Comparison of ENCODE assay signal across 24 mouse cellular contexts in genomic region chr2:146067364-146067763, GRCm38 (mm10).
A peak's percentile ranks its signal among the peaks of the same experiment; 100 is the strongest.
DNase-seq lines count a peak whose midpoint lies in the region; ATAC-seq and TF ChIP-seq lines count a peak whose summit lies in the region.
"Had no signal": no experiment of that assay in that cellular context is flagged by ENCODE, and none has a peak within 500 bp of the region (broad histone marks: within the 10 kb centered on the region; RNA-seq: fewer than 3 reads in every experiment).

No protein-coding gene starts in this region.

- H3K9ac ChIP-seq in intestine, embryonic 16.5 days (ENCODE audit: low read depth, low read length) = no peak overlapping the region
- H3K9ac ChIP-seq in intestine, postnatal 0 days (ENCODE audit: low read depth, low read length) = no peak overlapping the region
- H3K9ac ChIP-seq: embryonic facial prominence, embryonic 12.5 days; embryonic facial prominence, embryonic 15.5 days; forebrain, postnatal 0 days; hindbrain, embryonic 12.5 days; hindbrain, embryonic 15.5 days had no signal

- H3K36me3 ChIP-seq in intestine, embryonic 16.5 days (ENCODE audit: control insufficient read depth, insufficient read depth, low read length) = no peaks in the 10 kb centered on the region
- no peaks in the 10 kb centered on the region for H3K36me3 ChIP-seq in intestine, postnatal 0 days (ENCODE audit: control insufficient read depth, insufficient read depth)
- H3K36me3 ChIP-seq in E14TG2a.4 (ENCODE audit: insufficient read depth, low read length) = no peaks in the 10 kb centered on the region
- H3K36me3 ChIP-seq: embryonic facial prominence, embryonic 12.5 days; embryonic facial prominence, embryonic 15.5 days; G1E; hindbrain, embryonic 12.5 days; hindbrain, embryonic 15.5 days had no signal

- no peak overlapping the region for H3K4me3 ChIP-seq in intestine, embryonic 16.5 days (ENCODE audit: low read length)
- no peak overlapping the region for H3K4me3 ChIP-seq in intestine, postnatal 0 days (ENCODE audit: low read depth, low read length)
- H3K4me3 ChIP-seq in E14TG2a.4 (replicated peaks; ENCODE audit: low read length) = 0 out of 2 replicates have a peak overlapping the region, but pooled peaks have one; percentile 1
- H3K4me3 ChIP-seq: embryonic facial prominence, embryonic 12.5 days; embryonic facial prominence, embryonic 15.5 days; gastrocnemius, adult 2 months; heart, adult 2 months; hindbrain, embryonic 12.5 days; hindbrain, embryonic 15.5 days had no signal

- no peaks in the 10 kb centered on the region for H3K4me1 ChIP-seq in intestine, embryonic 16.5 days (ENCODE audit: control insufficient read depth, insufficient read depth, low read length)
- H3K4me1 ChIP-seq in intestine, postnatal 0 days (replicated peaks; ENCODE audit: control insufficient read depth, insufficient read depth, low read length) = no peaks in the 10 kb centered on the region
- H3K4me1 ChIP-seq in E14TG2a.4 (replicated peaks; ENCODE audit: low read depth, low read length) = peaks cover 66% of the 10 kb centered on the region

- WGBS in intestine, embryonic 16.5 days = 45% methylated on average over 4 of the region's 4 CpGs
- 35% methylated on average over 4 of the region's 4 CpGs for WGBS in intestine, postnatal 0 days

- no peak overlapping the region for H3K4me2 ChIP-seq in intestine, embryonic 16.5 days (ENCODE audit: low read depth, low read length)
- no peak overlapping the region for H3K4me2 ChIP-seq in intestine, postnatal 0 days (replicated peaks; ENCODE audit: low read depth)
- H3K4me2 ChIP-seq: embryonic facial prominence, embryonic 12.5 days; embryonic facial prominence, embryonic 15.5 days; heart, embryonic 11.5 days; hindbrain, embryonic 12.5 days; hindbrain, embryonic 15.5 days had no signal

- H3K27ac ChIP-seq in intestine, embryonic 16.5 days (ENCODE audit: low read length) = no peak overlapping the region
- no peak overlapping the region for H3K27ac ChIP-seq in intestine, postnatal 0 days (ENCODE audit: low read depth, low read length)
- H3K27ac ChIP-seq: embryonic facial prominence, embryonic 12.5 days; embryonic facial prominence, embryonic 15.5 days; gastrocnemius, adult 2 months; heart, adult 2 months; hindbrain, embryonic 12.5 days; hindbrain, embryonic 15.5 days had no signal

- peak; percentile 58; the same call in 1 of the 2 replicates for ATAC-seq in intestine, embryonic 16.5 days
- no peak; the same call in 1 of the 2 replicates for ATAC-seq in intestine, postnatal 0 days
- ATAC-seq: forebrain, embryonic 14.5 days had no signal

- DNase-seq in ZHBTc4 (ENCODE audit: low read depth, low spot score) (peak; percentile 53), MN1 (ENCODE audit: low spot score) (no peak)
- DNase-seq in urinary bladder, postnatal 10 days (ENCODE audit: low spot score) = no peak
- no peak for DNase-seq in testis, postnatal 14 days (ENCODE audit: low spot score)
- DNase-seq: adrenal gland, postnatal 10 days; adrenal gland, postnatal 36 days; B cell, adult 2 months; cerebellum, adult 18-20 months; cerebellum, adult 9-10 months; cerebellum, postnatal 14 days; forebrain, postnatal 0 days; gastrocnemius, adult 2 months; gastrocnemius, postnatal 14 days; heart, adult 2 months had no signal

- no peaks in the 10 kb centered on the region for H3K9me3 ChIP-seq in intestine, embryonic 16.5 days (ENCODE audit: control insufficient read depth, low read length)
- no peaks in the 10 kb centered on the region for H3K9me3 ChIP-seq in intestine, postnatal 0 days (ENCODE audit: control insufficient read depth)
- H3K9me3 ChIP-seq in E14TG2a.4 (ENCODE audit: low read length) = no peaks in the 10 kb centered on the region
- H3K9me3 ChIP-seq: embryonic facial prominence, embryonic 12.5 days; embryonic facial prominence, embryonic 15.5 days; hindbrain, embryonic 12.5 days; hindbrain, embryonic 15.5 days had no signal

- H3K27me3 ChIP-seq in intestine, embryonic 16.5 days (replicated peaks; ENCODE audit: control insufficient read depth, insufficient read depth, low read length) = no peaks in the 10 kb centered on the region
- no peaks in the 10 kb centered on the region for H3K27me3 ChIP-seq in intestine, postnatal 0 days (replicated peaks; ENCODE audit: control insufficient read depth, insufficient read depth, low read length)
- 0 out of 2 replicates have a peak, but pooled peaks cover 2% of the 10 kb centered on the region for H3K27me3 ChIP-seq in E14TG2a.4 (ENCODE audit: insufficient read depth, low read length)
- H3K27me3 ChIP-seq: embryonic facial prominence, embryonic 12.5 days; embryonic facial prominence, embryonic 15.5 days; hindbrain, embryonic 12.5 days; hindbrain, embryonic 15.5 days had no signal

- TF ChIP-seq CTCF in intestine, postnatal 0 days (IDR thresholded peaks at IDR 0.05; ENCODE audit: low read depth) = no peak
- TF ChIP-seq CTCF in E14TG2a.4 (conservative IDR thresholded peaks at IDR 0.05; ENCODE audit: low read length) = no peak
